Mouse (Mus musculus) v-Abl transformed pro-B cells (cell line): Measurements from ENCODE around the gene Zfp597.

Experiments
- in situ Hi-C, 2 experiments: fragments of 400-800 bp; cut with MboI; formaldehyde crosslinking; loops; one replicate each; pipeline ENCODE4 v1.15.1; 2025; ENCODE audit not compliant: unreplicated experiment in 2 of 2

Zfp597 gene

GRCm38 (mm10) chr16:3884201-3885064 lies at the start of gene Zfp597, which contains the start of gene Gm20695:
TSS of gene Zfp597 (minus strand) at chr16:3884561.
TSS of gene Gm20695 (plus strand) at chr16:3884648.
- in situ Hi-C loops: loop anchor here in 1 of 2 experiments (5.0 kb wide), 1 partner anchor 142 kb away; the partner anchor contains the start of gene Zfp263

DNA sequence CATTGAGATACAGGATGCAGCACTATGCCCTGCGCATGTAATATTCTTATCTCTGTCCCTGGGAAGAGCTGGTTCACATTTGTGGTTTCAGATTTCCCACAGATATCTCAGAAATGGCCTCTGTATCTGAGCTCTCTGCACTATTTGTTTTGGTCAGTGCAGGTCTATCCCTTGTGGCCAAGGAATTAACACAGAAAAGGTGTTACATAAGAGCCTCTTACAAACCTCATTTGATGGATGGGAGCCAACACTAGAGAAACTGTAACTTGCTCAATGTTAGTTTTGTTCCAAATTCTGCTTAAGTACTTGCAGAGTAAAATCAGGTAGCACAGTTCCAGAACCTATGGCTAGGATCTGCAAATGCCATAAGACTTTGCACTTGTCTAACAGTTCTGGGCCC lies 49.7 kb upstream of the Zfp597 start:
- in situ Hi-C loops: loop anchor here in 1 of 2 experiments (5.0 kb wide), 1 partner anchor 33 kb away; no protein-coding TSS in a partner anchor

GRCm38 (mm10) chr16:3933536-3933935 lies 49.2 kb upstream of the Zfp597 start:
- in situ Hi-C loops: loop anchor here in 1 of 2 experiments (5.0 kb wide), 1 partner anchor 34 kb away; no protein-coding TSS in a partner anchor

DNA sequence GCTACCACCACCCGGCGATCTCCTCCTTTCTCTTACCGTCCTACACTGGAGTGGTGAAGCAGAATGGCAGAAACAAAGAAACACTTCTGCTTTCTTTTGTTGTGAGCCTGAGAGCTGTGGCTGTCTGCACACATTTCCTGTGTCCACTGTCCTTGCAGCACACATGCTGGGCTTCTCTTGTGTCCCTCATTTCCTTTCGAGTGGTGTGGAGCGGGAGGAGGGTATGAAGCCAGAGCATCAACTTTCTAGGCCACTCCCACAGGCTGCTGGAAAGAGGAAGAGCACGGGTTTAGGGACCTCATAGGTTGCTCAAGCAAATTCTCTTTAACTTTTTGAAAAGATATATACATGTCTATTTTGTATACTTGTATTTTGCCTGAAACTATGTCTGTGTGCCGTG lies 44.8 kb upstream of the Zfp597 start:
- in situ Hi-C loops: no loop called here

DNA sequence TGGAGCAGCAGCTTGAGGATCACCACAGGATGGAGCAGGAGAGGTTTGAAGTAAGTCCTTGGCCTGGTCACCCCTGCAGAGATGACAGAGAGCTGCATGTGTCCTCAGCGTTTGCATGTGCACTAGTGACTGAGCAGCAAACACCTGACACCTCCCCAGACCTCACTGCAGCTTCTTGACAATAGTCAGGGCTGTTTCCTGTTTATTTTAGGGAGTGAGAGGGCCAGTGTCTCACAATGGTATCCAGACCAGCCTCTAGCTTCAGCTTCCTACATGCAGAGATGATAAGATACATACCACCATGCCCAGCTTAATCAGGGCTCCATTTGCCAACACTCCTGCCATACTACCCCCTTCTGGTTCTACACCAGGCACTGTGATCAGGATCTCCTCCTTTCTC lies 44.2 kb upstream of the Zfp597 start:
- in situ Hi-C loops: no loop called here

DNA sequence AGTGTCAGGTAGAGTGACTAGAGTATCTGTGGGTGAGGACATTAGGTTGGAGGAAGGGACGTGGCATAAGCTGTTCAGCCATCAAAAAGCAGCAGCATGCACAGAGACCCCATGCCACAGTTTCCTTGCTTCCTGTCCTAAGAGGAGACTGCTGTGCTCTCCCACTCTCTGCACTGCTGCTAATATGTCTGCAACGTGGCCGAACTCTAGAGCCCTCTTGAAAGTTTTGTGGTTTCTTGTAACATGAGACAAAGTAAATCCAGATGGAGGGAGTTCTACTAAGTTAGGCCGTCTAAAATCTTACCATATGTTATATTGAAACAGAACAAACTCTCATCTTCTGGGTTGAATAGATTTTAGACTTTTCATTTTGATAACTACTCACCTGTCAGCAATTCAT lies 39.6 kb upstream of the Zfp597 start:
- in situ Hi-C loops: no loop called here

DNA sequence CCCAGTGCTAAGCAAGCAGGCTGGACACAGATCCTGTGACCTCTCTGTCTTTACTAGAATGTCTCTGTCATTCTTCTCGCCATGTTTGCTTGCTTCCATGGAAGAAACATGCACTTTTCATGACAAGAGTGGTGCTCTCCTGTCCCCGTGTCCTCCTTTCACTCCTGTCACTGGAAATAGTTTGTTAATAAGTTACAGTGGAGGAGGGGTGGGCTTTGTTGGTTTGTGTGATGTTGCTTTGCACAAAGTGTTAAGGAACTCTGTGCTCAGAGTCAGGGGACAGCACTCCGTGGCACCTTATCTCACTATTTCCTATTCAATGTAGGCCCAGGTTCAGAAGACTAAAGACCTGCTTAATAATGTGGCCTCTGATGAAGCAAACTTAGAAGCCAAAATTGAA lies 39.2 kb upstream of the Zfp597 start:
- in situ Hi-C loops: no loop called here

DNA sequence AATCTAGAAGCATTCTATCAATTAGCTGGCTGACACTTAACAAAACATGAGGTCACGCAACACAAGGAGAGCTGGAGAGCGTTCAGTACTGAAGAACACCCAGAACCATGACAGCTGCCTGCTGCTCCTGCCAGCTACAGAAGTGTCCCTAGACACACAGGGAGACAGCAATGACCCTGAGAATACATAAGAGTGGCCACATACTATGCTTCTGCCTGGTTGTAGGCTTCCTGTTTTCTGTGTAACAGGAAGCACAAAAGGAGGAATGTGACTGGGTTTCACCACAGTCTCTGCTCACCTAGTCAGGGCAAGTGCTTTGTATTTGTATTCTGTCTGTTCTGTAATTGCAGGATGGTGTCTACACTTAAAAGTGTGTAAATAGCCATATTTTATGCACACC lies 36.4 kb upstream of the Zfp597 start:
- in situ Hi-C loops: no loop called here

GRCm38 (mm10) chr16:3909118-3909517 lies 24.8 kb upstream of the Zfp597 start:
- in situ Hi-C loops: no loop called here

GRCm38 (mm10) chr16:3908537-3909111 lies 24.3 kb upstream of the Zfp597 start, which contains the start of the genes 1700037C18Rik and Cluap1:
TSS of gene 1700037C18Rik (minus strand) at chr16:3908689.
TSS of gene Cluap1 (plus strand) at chr16:3908801.
- in situ Hi-C loops: no loop called here

DNA sequence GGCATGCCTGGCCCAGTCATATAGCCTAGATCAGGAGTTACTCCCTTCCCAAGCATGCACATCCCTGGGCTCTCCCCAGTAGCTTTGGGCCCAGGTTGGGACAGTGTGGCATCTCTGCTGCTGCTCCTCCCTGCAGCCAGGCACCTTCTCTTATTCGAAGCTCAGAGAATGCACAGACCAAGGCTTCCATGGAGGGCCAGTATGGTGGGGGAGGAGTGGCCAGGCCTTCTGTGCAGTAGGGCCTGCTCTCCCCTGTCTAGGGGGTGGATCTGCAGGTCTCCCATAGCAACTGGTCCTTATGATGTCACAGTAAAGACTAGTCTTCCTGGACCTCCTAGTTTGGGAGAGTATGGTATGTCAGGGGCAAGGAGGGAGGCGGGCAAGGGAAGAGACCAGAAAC lies 23.1 kb upstream of the Zfp597 start:
- in situ Hi-C loops: no loop called here

DNA sequence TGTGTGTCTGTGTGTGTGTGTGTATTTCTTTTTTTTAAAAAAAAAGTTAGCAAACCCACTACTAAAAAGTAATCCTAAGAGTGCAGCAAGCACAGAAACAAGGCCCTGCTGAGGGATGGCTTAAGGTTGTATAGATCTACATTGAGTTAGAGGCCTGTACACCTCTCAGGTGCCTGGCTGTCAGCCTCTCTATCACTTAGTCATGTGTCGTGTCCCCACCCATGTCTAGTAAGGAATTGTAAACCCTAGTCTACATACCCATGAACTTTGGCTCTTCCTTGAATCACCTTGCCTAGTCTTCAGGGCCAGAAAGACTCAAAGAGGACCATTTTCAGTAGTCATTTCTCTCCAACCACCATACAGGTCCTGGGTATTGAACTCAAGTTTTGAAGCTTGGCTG lies 12.2 kb upstream of the Zfp597 start:
- in situ Hi-C loops: loop anchor here in 1 of 2 experiments (5.0 kb wide), 1 partner anchor 154 kb away; the partner anchor contains the start of gene Zfp263

GRCm38 (mm10) chr16:3896046-3896445 lies 11.7 kb upstream of the Zfp597 start:
- in situ Hi-C loops: loop anchor here in 1 of 2 experiments (5.0 kb wide), 1 partner anchor 154 kb away; the partner anchor contains the start of gene Zfp263

DNA sequence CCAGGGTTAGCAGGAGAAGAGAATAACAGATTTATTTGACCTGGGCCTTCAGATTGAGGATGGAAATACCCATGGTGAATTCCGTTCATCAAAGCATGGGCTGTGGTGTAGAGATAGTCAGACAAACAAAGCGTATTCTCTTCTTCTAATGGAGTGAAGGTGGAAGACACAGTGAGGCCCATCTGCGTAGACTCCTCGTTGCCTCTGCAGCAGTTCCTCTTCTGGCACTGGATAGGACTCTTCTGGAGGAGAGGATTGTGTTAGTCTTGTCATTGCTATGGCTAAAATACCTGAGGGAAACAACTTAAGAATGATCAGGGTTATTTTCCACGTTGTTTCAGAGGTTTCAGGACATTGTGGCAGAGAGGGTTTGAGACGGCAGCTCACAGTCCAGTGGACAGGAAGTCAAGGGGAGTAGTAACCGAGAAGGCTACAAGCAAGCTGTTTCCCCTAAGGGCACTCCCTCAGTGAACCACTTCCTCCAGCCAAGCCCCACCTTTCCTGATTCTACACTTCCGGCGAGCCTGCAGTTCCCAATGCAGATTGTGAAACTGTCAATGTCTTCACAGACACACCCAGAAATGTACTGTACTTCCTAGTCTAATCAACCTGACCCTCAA lies 10.9 kb upstream of the Zfp597 start:
- in situ Hi-C loops: loop anchor here in 1 of 2 experiments (5.0 kb wide), 1 partner anchor 153 kb away; the partner anchor contains the start of gene Zfp263

- in situ Hi-C loops: no loop called here
Measured at GRCm38 (mm10) chr16:3893739-3894138, 9.4 kb upstream of the Zfp597 start.

DNA sequence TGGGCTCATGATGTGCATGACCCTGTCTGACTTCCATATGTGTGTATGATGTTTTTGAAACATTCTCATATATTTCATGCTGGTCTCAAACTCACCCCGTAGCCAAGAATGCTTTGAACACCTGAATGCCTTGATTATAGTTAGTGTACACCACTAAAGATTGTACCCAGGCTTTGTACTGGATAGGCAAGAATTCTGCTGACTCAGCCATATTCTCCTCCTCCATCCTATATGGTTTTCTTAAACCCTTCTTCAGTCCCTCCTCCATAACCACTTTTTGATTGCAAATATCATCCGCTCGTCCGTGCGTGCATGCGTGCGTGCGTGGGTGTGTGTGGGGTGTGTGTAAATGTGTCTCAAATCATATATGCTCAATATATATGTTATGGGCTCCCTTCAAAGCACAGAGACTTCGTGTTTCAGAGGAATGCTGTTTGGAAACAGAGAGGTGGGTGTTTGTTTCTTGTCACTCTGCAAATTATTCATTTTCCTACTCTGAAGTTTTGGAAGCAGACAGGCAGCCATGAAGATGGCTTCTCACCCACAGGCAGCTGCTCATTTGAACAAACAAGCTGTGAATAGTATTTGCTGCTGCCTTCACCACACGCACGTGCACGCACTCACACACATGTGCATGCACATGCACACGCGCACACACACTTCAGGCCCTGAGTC lies 7.4 kb upstream of the Zfp597 start:
- in situ Hi-C loops: no loop called here

GRCm38 (mm10) chr16:3885065-3885670 lies 807 bp upstream of the Zfp597 start:
- in situ Hi-C loops: loop anchor here in 1 of 2 experiments (5.0 kb wide), 1 partner anchor 143 kb away; the partner anchor contains the start of gene Zfp263

DNA sequence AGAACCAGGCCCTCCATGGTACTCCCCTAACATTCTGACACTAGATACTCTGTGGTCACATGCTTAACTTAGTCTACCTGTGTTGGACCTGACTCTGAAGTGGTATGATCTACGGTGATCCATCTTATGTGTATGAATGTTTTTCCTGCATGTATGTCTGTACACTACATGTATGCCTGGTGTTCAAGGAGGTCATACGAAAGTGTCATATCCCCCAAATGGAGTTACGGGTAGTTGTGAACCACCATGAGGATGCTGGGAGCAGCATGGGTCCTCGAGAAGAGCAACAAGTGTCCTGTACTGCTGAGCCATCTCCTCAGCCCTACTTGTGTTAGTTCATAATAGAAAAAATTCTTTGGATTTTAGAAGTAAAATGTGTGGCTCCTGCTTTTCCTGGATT lies 8.0 kb downstream of the Zfp597 start:
- in situ Hi-C loops: no loop called here

- in situ Hi-C loops: no loop called here
Measured at GRCm38 (mm10) chr16:3872216-3873047, 11.9 kb downstream of the Zfp597 start, which contains the start of gene Naa60. TSS of gene Naa60 (plus strand) at chr16:3872375.
